Mouse (Mus musculus) left cerebral cortex, postnatal 25 days (tissue): ENCODE measurements at regions not wholly inside any gene's neighbourhood (a gene's known extent, or its start where the extent isn't known, plus 50 kb on each side); places are given as distances from the start of the nearest gene placed in this dataset.
A peak's percentile ranks its signal among the peaks of the same experiment; 100 is the strongest.
"Not testable (repeated sequence)": the region's sequence is repeated elsewhere in the genome, so short reads cannot be mapped to it uniquely, and the experiment has no call there.

ENCODE experiments used
- DNase-seq, 2 experiments: peaks; one replicate each; pipeline ENCODE4 v3.0.0; 2022; ENCODE audit warnings: low spot score in 2 of 2, mixed read lengths in 1 of 2
- intact Hi-C: fragments of 180-260 bp; cut with DNase I; formaldehyde crosslinking; loops from one replicate; pipeline ENCODE4 v1.15.1; 2025

DNA sequence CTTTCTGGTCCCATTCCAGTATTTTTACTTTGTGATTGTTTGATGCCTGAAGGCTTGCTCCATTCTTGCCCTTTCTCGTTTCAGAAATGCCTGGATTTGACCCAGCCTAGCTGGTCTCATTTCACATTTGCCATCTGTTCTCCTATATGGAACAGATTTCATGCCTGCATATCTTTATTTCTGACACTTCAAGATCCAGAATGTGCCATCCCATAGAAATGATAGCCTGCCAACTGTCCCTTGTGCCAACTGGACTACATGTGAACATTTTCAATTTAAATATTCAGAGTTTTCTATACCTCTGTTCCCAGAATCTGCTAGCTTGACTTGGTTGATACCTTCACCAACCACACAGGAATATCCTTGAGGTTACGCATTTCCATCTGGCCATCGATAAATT, 669.0 kb downstream of the Fscb start:
- peak in 1 of 2 experiments; percentile 21 for DNase-seq

DNA sequence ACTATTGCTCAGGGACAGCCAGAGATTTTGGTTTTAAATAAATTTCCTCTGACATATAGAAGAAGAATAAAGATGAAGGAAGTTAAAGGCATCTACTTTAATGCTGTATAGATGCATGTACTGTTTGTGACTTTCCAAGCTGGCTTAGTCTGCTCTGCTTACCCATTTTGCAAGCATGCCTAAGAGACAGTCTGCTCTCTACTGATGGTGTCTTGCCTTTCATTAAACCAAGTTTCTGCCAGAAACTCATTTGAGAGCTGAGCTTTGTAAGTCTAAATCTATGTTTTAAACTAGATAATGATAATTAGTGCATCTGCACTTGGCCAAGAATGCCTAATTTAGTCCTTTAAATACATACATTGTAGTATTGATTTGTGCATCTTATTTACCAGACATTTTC, 670.5 kb downstream of the Fscb start:
- intact Hi-C loops = no loop called here
- no peak for DNase-seq

More for the DNA sequence above, 669.0 kb downstream of the Fscb start:
- intact Hi-C loops = no loop called here

DNA sequence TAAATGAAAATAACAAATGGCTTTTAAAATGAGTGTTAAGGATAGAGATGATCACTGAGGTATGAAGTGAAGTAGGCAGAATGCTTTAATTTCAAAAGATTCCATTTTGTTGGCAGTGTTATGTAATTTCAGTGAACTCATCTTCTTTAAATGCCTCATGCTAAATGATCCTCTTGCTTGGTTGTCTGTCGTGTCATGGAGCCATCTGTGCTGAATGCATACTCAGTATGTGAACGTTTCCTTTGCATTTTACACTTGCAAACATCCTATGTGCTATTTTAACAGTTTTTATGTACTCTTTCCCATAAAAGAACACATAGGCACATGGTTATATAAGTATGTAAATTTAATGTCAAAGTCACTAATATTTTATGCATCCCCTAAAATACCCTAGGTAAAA, 682.8 kb downstream of the Fscb start:
- intact Hi-C loops = loop anchor here (10.0 kb wide), 1 partner anchor 603 kb away; no protein-coding TSS in a partner anchor
- DNase-seq = peak; percentile 7 to 82

DNA sequence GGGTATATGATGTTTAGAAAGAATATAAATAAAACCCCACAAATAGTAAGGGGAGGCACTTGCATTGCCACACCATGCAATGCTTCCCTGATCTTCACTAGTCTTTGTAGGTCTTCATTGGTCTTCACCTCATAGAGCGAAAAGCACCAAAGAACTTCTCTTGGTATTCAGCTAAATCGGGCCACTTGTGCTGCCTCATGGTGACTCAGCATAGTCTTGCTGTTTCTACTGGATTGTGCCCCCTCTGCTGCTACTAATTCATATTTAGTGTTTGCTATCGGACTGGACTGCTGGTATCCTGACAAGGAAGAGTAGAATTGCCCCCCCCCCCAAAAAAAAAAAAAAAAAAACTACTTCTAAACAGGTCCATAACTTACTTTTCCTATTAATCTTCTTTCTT, 696.6 kb downstream of the Fscb start:
- no peak for DNase-seq
- intact Hi-C loops = no loop called here

DNA sequence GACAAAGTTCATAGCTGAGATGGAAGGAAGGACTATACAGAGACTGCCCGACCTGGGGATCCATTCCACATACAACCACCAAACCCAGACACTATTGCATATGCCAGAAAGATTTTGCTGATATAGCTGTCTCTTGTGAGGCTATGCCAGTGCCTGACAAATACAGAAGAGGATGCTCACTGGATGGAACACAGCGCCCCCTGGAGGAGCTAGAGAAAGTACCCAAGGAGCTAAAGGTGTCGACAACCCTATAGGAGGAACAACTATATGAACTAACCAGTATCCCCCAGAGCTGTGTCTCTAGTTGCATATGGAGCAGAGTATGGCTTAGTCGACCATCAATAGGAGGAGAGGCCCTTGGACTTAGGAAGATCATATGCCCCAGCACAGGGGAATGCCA, 713.4 kb downstream of the Fscb start:
- intact Hi-C loops, DNase-seq: not testable (repeated sequence)
